Mouse (Mus musculus) forebrain, embryonic 11.5 days (tissue): ENCODE data around the gene Olfr1454. TPM values are rescaled to one million over a fixed set of nuclear protein-coding genes. Genes with fewer than 3 reads are reported as not detected.

ENCODE experiments used
- ATAC-seq: fragments of 200-750 bp; cut with Nextera tagmentation; replicated peaks from 2 replicates; pipeline ENCODE4 v1.8.0; 2017; ENCODE audit warnings: moderate TSS enrichment; ENCODE audit not compliant: low FRiP score
- DNase-seq: peaks from one replicate; pipeline ENCODE4 v3.0.0-alpha.2; 2017; ENCODE audit warnings: low spot score
- H3K27ac ChIP-seq: fragments of 300-500 bp; sonication (generic); 2 replicates; pipeline ENCODE4 v1.5.1; 2014; ENCODE audit warnings: low read depth, low read length
- H3K27me3 ChIP-seq: fragments of 300-500 bp; sonication (generic); 2 replicates; pipeline ENCODE4 v1.6.1; 2014; ENCODE audit warnings: mild to moderate bottlenecking, low read length, mixed read lengths; ENCODE audit not compliant: control insufficient read depth, insufficient read depth
- H3K36me3 ChIP-seq: fragments of 300-500 bp; sonication (generic); 2 replicates; pipeline ENCODE4 v1.6.1; 2014; ENCODE audit warnings: mild to moderate bottlenecking, low read length, moderate library complexity, mixed read lengths; ENCODE audit not compliant: control insufficient read depth, insufficient read depth
- H3K4me1 ChIP-seq: fragments of 300-500 bp; sonication (generic); replicated peaks from 2 replicates; pipeline ENCODE4 v1.6.1; 2014; ENCODE audit warnings: low read length, mixed read lengths; ENCODE audit not compliant: control insufficient read depth, insufficient read depth
- H3K4me2 ChIP-seq: fragments of 300-500 bp; sonication (generic); 2 replicates; pipeline ENCODE4 v1.6.1; 2014; ENCODE audit warnings: low read depth, mild to moderate bottlenecking, low read length, moderate library complexity, mixed read lengths; ENCODE audit not compliant: severe bottlenecking
- H3K4me3 ChIP-seq: fragments of 300-500 bp; sonication (generic); 2 replicates; pipeline ENCODE4 v1.5.1; 2014; ENCODE audit warnings: low read depth, low read length
- H3K9ac ChIP-seq: fragments of 300-500 bp; sonication (generic); 2 replicates; pipeline ENCODE4 v1.6.1; 2014; ENCODE audit warnings: low read length
- H3K9me3 ChIP-seq: fragments of 300-500 bp; sonication (generic); 2 replicates; pipeline ENCODE4 v1.6.1; 2016; ENCODE audit warnings: low read length, mixed read lengths; ENCODE audit not compliant: control insufficient read depth
- WGBS: fragments of 180-500 bp; shearing (Covaris S2); extraction: QIAGEN DNeasy Blood & Tissue Kit; methylation state at CpG from one replicate; pipeline ENCODE4 v1.1.7; 2014; 5-methylcytosine and 5-hydroxymethylcytosine counted together
- polyA plus RNA-seq: library from polyadenylated mRNA; unstranded; fragments of >200 nt; fragmentation: Nextera tagmentation; extraction: Ambion mirVana; gene quantifications from 2 replicates; pipeline ENCODE4 v1.2.1, GENCODE M21; 2014

The Olfr1454 gene
- not detected in 2 replicates for polyA plus RNA-seq

- no peak within 1 kb of the TSS for H3K27ac ChIP-seq
- peaks cover 4% of the 10 kb centered on the region; the same call in 1 of the 2 replicates for H3K9me3 ChIP-seq
- DNase-seq, result no peak
- H3K27me3 ChIP-seq, result no peaks in the 10 kb centered on the region
- 73% methylated on average over 2 of the region's 2 CpGs for WGBS
- no peak for ATAC-seq
- no peaks in the 10 kb centered on the region for H3K4me1 ChIP-seq
- no peak within 1 kb of the TSS for H3K4me2 ChIP-seq
- no peaks in the 10 kb centered on the region for H3K36me3 ChIP-seq
- H3K4me3 ChIP-seq, result no peak within 1 kb of the TSS
- H3K9ac ChIP-seq, result no peak within 1 kb of the TSS
Observed at GRCm38 (mm10) chr19:13060310-13060709, at the start of gene Olfr1454. Gene Olfr1454, plus strand, starts transcription at chr19:13060610.

GRCm38 (mm10) chr19:13028227-13028626 is 32.2 kb upstream of the Olfr1454 start, which contains the start of gene Olfr1453:
Gene Olfr1453, minus strand, starts transcription at chr19:13028327.
- Histone ChIP-seq H3K4me2 (no peak within 1 kb of the TSS), H3K36me3 (no peaks in the 10 kb centered on the region), H3K27ac (no peak within 1 kb of the TSS), H3K9me3 (peaks cover 3% of the 10 kb centered on the region; the same call in 1 of the 2 replicates), H3K9ac (no peak within 1 kb of the TSS), H3K4me1 (no peaks in the 10 kb centered on the region), H3K27me3 (no peaks in the 10 kb centered on the region), H3K4me3 (no peak within 1 kb of the TSS)
- WGBS, result 32% methylated on average over 1 of the region's 1 CpGs
- DNase-seq (no peak), ATAC-seq (no peak)

DNA sequence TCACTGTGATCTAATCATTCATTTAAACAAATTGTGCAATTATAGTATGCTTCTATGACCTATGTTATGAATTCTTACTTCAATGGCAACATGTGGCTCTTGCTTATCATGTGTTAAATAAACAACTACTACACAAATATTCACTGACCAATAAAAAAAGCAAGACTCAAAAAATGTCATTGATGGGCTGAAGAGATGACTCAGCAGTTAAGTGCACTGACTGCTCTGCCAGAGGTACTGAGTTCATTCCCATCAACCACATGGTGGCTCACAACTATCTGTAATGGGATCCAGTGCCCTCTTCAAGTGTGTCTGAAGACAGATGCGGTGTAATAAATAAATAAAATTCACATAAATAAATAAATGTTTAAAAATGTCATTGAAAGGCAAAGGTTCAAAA is 33.5 kb downstream of the Olfr1454 start:
- ATAC-seq (no peak), DNase-seq (no peak)
- H3K4me3 ChIP-seq, result no peak overlapping the region
- no peak overlapping the region for H3K27ac ChIP-seq
- H3K4me2 ChIP-seq, result no peak overlapping the region
- H3K4me1 ChIP-seq, result no peaks in the 10 kb centered on the region
- H3K9me3 ChIP-seq, result no peaks in the 10 kb centered on the region; the same call in 1 of the 2 replicates
- 83% methylated on average over 1 of the region's 1 CpGs for WGBS
- no peaks in the 10 kb centered on the region for H3K36me3 ChIP-seq
- no peaks in the 10 kb centered on the region for H3K27me3 ChIP-seq
- no peak overlapping the region for H3K9ac ChIP-seq

GRCm38 (mm10) chr19:13097791-13098190 is 37.4 kb downstream of the Olfr1454 start, which contains the start of gene Olfr1457:
Gene Olfr1457, minus strand, starts transcription at chr19:13097891.
- no peak within 1 kb of the TSS for H3K4me2 ChIP-seq
- 71% methylated on average over 2 of the region's 2 CpGs for WGBS
- ATAC-seq (no peak), DNase-seq (no peak)
- no peaks in the 10 kb centered on the region for H3K27me3 ChIP-seq
- no peaks in the 10 kb centered on the region for H3K4me1 ChIP-seq
- H3K4me3 ChIP-seq, result no peak within 1 kb of the TSS
- H3K9me3 ChIP-seq, result peaks cover 2% of the 10 kb centered on the region; the same call in 1 of the 2 replicates
- H3K27ac ChIP-seq, result no peak within 1 kb of the TSS
- H3K9ac ChIP-seq, result no peak within 1 kb of the TSS
- H3K36me3 ChIP-seq, result no peaks in the 10 kb centered on the region

GRCm38 (mm10) chr19:13106675-13107074 is 46.3 kb downstream of the Olfr1454 start, which contains the start of gene Olfr1458:
Gene Olfr1458, minus strand, starts transcription at chr19:13106775.
- Histone ChIP-seq H3K9me3 (peaks cover 3% of the 10 kb centered on the region; the same call in 1 of the 2 replicates), H3K27me3 (no peaks in the 10 kb centered on the region), H3K36me3 (no peaks in the 10 kb centered on the region), H3K9ac (no peak within 1 kb of the TSS), H3K4me3 (no peak within 1 kb of the TSS), H3K4me1 (no peaks in the 10 kb centered on the region), H3K27ac (no peak within 1 kb of the TSS), H3K4me2 (no peak within 1 kb of the TSS)
- ATAC-seq (no peak), DNase-seq (no peak)
- 84% methylated on average over 3 of the region's 3 CpGs for WGBS

Other genes starting within 250 kb of the Olfr1454 start
- not detected in 2 replicates for gene Gm5244, start 213.9 kb upstream of the Olfr1454 start, polyA plus RNA-seq
- gene Olfr1444, start 203.3 kb upstream of the Olfr1454 start, polyA plus RNA-seq, result not detected in 2 replicates
- gene Olfr1445, start 176.8 kb upstream of the Olfr1454 start, polyA plus RNA-seq, result not detected in 2 replicates
- gene Olfr1446, start 167.1 kb upstream of the Olfr1454 start, polyA plus RNA-seq, result not detected in 2 replicates
- gene Olfr1447, start 156.9 kb upstream of the Olfr1454 start, polyA plus RNA-seq, result not detected in 2 replicates
- not detected in 2 replicates for gene Olfr1448, start 136.2 kb upstream of the Olfr1454 start, polyA plus RNA-seq
- not detected in 2 replicates for gene Olfr1449, start 129.8 kb upstream of the Olfr1454 start, polyA plus RNA-seq
- not detected in 2 replicates for gene Olfr1450, start 110.4 kb upstream of the Olfr1454 start, polyA plus RNA-seq
- not detected in 2 replicates for gene Olfr1451, start 65.6 kb upstream of the Olfr1454 start, polyA plus RNA-seq
- not detected in 2 replicates for gene Olfr1453, start 32.3 kb upstream of the Olfr1454 start, polyA plus RNA-seq
- not detected in 2 replicates for gene Olfr1457, start 37.3 kb downstream of the Olfr1454 start, polyA plus RNA-seq
- not detected in 2 replicates for gene Olfr1458, start 46.2 kb downstream of the Olfr1454 start, polyA plus RNA-seq
- gene Olfr1459, start 88.9 kb downstream of the Olfr1454 start, polyA plus RNA-seq, result not detected in 2 replicates
- not detected in 2 replicates for gene Olfr1461, start 102.4 kb downstream of the Olfr1454 start, polyA plus RNA-seq
- gene Olfr1462, start 125.1 kb downstream of the Olfr1454 start, polyA plus RNA-seq, result not detected in 2 replicates
- gene Olfr1463, start 170.7 kb downstream of the Olfr1454 start, polyA plus RNA-seq, result not detected in 2 replicates